8 mouse cellular contexts compared by ENCODE assay signal in genomic region chr14:105668969-105669368, GRCm38 (mm10).
A peak's percentile ranks its signal among the peaks of the same experiment; 100 is the strongest.
DNase-seq lines count a peak whose midpoint lies in the region; ATAC-seq lines count a peak whose summit lies in the region.

No protein-coding gene starts in this region.

- H3K9me3 ChIP-seq in midbrain, embryonic 14.5 days (ENCODE audit: control insufficient read depth, low read length) = no peaks in the 10 kb centered on the region
- no peaks in the 10 kb centered on the region for H3K9me3 ChIP-seq in intestine, embryonic 15.5 days

- ATAC-seq in midbrain, embryonic 14.5 days (ENCODE audit: low FRiP score, low TSS enrichment) = peak; percentile 68; the same call in 1 of the 2 replicates
- ATAC-seq in erythroblast, adult 5-6 weeks (replicated peaks; ENCODE audit: low FRiP score, poor library complexity, severe bottlenecking) = no peak
- no peak for ATAC-seq in intestine, embryonic 15.5 days

- H3K9ac ChIP-seq in midbrain, embryonic 14.5 days (replicated peaks; ENCODE audit: low read length) = no peak overlapping the region
- H3K9ac ChIP-seq in intestine, embryonic 15.5 days = no peak overlapping the region

- peak; percentile 12 for DNase-seq in ovary, postnatal 36 days (ENCODE audit: low spot score)
- DNase-seq in ovary, postnatal 10 days (ENCODE audit: low spot score) = no peak
- peak; percentile 71 to 81 for DNase-seq in cerebellum, adult 18-20 months
- DNase-seq in gastrocnemius, postnatal 25 days = peak; percentile 13
- peak; percentile 33 for DNase-seq in kidney, postnatal 10 days
- peak; percentile 73 for DNase-seq in midbrain, embryonic 14.5 days

- H3K4me2 ChIP-seq in midbrain, embryonic 14.5 days (ENCODE audit: low read length) = peak overlapping the region; percentile 3; the same call in 1 of the 2 replicates
- H3K4me2 ChIP-seq in intestine, embryonic 15.5 days (replicated peaks) = no peak overlapping the region

- H3K4me3 ChIP-seq in midbrain, embryonic 14.5 days (replicated peaks; ENCODE audit: low read depth, low read length) = no peak overlapping the region
- no peak overlapping the region for H3K4me3 ChIP-seq in intestine, embryonic 15.5 days (replicated peaks)

- no peaks in the 10 kb centered on the region for H3K27me3 ChIP-seq in midbrain, embryonic 14.5 days (ENCODE audit: control insufficient read depth, insufficient read depth, low read length)
- H3K27me3 ChIP-seq in intestine, embryonic 15.5 days (replicated peaks) = no peaks in the 10 kb centered on the region

- H3K36me3 ChIP-seq in midbrain, embryonic 14.5 days (ENCODE audit: control insufficient read depth, insufficient read depth, low read length) = no peaks in the 10 kb centered on the region
- no peaks in the 10 kb centered on the region for H3K36me3 ChIP-seq in intestine, embryonic 15.5 days

- H3K4me1 ChIP-seq in midbrain, embryonic 14.5 days (ENCODE audit: control insufficient read depth, insufficient read depth, low read length) = peaks cover 9% of the 10 kb centered on the region
- H3K4me1 ChIP-seq in intestine, embryonic 15.5 days (replicated peaks) = no peaks in the 10 kb centered on the region

- 21% methylated on average over 11 of the region's 11 CpGs for WGBS in midbrain, embryonic 14.5 days
- 53% methylated on average over 11 of the region's 11 CpGs for WGBS in intestine, embryonic 15.5 days

- H3K27ac ChIP-seq in midbrain, embryonic 14.5 days (replicated peaks; ENCODE audit: low read depth, low read length) = 0 out of 2 replicates have a peak overlapping the region, but pooled peaks have one; percentile 32
- no peak overlapping the region for H3K27ac ChIP-seq in intestine, embryonic 15.5 days
